Mouse (Mus musculus) forebrain, embryonic 16.5 days (tissue): ENCODE data around the gene Mettl5. TPM values are rescaled to one million over a fixed set of nuclear protein-coding genes. Genes with fewer than 3 reads are reported as not detected.

Experiments
- ATAC-seq: fragments of 200-750 bp; cut with Nextera tagmentation; 2 replicates; pipeline ENCODE4 v1.8.0; 2017; ENCODE audit warnings: mild to moderate bottlenecking, moderate library complexity
- H3K27ac ChIP-seq: fragments of 300-500 bp; sonication (generic); 2 replicates; pipeline ENCODE4 v1.5.1; 2014; ENCODE audit warnings: low read length, control low read depth
- H3K27me3 ChIP-seq: fragments of 300-500 bp; sonication (generic); replicated peaks from 2 replicates; pipeline ENCODE4 v1.6.1; 2014; ENCODE audit warnings: low read length; ENCODE audit not compliant: control insufficient read depth, insufficient read depth
- H3K36me3 ChIP-seq: fragments of 300-500 bp; sonication (generic); 2 replicates; pipeline ENCODE4 v1.6.1; 2014; ENCODE audit not compliant: control insufficient read depth, insufficient read depth
- H3K4me1 ChIP-seq: fragments of 300-500 bp; sonication (generic); replicated peaks from 2 replicates; pipeline ENCODE4 v1.6.1; 2014; ENCODE audit warnings: low read length; ENCODE audit not compliant: control insufficient read depth, insufficient read depth
- H3K4me2 ChIP-seq: fragments of 300-500 bp; sonication (generic); 2 replicates; pipeline ENCODE4 v1.6.1; 2014; ENCODE audit warnings: mild to moderate bottlenecking, low read length, control low read depth
- H3K4me3 ChIP-seq: fragments of 300-500 bp; sonication (generic); replicated peaks from 2 replicates; pipeline ENCODE4 v1.5.1; 2014; ENCODE audit warnings: mild to moderate bottlenecking, low read length, control low read depth
- H3K9ac ChIP-seq: fragments of 300-500 bp; sonication (generic); replicated peaks from 2 replicates; pipeline ENCODE4 v1.6.1; 2014; ENCODE audit warnings: low read depth, low read length, control low read depth
- H3K9me3 ChIP-seq: fragments of 300-500 bp; sonication (generic); 2 replicates; pipeline ENCODE4 v1.6.1; 2016; ENCODE audit warnings: low read length; ENCODE audit not compliant: control insufficient read depth
- WGBS: fragments of 180-500 bp; shearing (Covaris S2); extraction: QIAGEN DNeasy Blood & Tissue Kit; methylation state at CpG from one replicate; pipeline ENCODE4 v1.1.7; 2014; 5-methylcytosine and 5-hydroxymethylcytosine counted together
- polyA plus RNA-seq: library from polyadenylated mRNA; unstranded; fragments of >200 nt; fragmentation: Nextera tagmentation; extraction: Ambion mirVana; gene quantifications from 2 replicates; pipeline ENCODE4 v1.2.1, GENCODE M21; 2015

Mettl5 gene
- polyA plus RNA-seq, 1 experiment from 2014 or later, result 25.2 TPM

GRCm38 (mm10) chr2:69837244-69837967 lies 48.0 kb downstream of the Mettl5 start:
- peak; percentile 33; the same call in 1 of the 2 replicates for ATAC-seq

GRCm38 (mm10) chr2:69830116-69830515 lies 55.3 kb downstream of the Mettl5 start:
- H3K36me3 ChIP-seq, result peaks cover 20% of the 10 kb centered on the region
- no peak overlapping the region for H3K27ac ChIP-seq
- no peak overlapping the region for H3K4me2 ChIP-seq
- no peak overlapping the region for H3K4me3 ChIP-seq
- no peaks in the 10 kb centered on the region for H3K27me3 ChIP-seq
- WGBS, result 93% methylated on average over 8 of the region's 8 CpGs
- H3K4me1 ChIP-seq, result peaks cover 7% of the 10 kb centered on the region
- H3K9ac ChIP-seq, result no peak overlapping the region
- H3K9me3 ChIP-seq, result no peaks in the 10 kb centered on the region
- no peak for ATAC-seq

More at GRCm38 (mm10) chr2:69837244-69837967, 48.0 kb downstream of the Mettl5 start:
- Histone ChIP-seq H3K9me3 (no peaks in the 10 kb centered on the region), H3K27me3 (no peaks in the 10 kb centered on the region), H3K4me2 (no peak overlapping the region), H3K27ac (no peak overlapping the region), H3K9ac (no peak overlapping the region), H3K4me3 (no peak overlapping the region), H3K4me1 (0 out of 2 replicates have a peak, but pooled peaks cover 2% of the 10 kb centered on the region), H3K36me3 (peaks cover 9% of the 10 kb centered on the region)
- WGBS, result 82% methylated on average over 5 of the region's 7 CpGs

GRCm38 (mm10) chr2:69829680-69830079 lies 55.7 kb downstream of the Mettl5 start:
- ATAC-seq, result no peak
- no peaks in the 10 kb centered on the region for H3K27me3 ChIP-seq
- H3K36me3 ChIP-seq, result peaks cover 16% of the 10 kb centered on the region
- peaks cover 9% of the 10 kb centered on the region for H3K4me1 ChIP-seq
- H3K4me2 ChIP-seq, result no peak overlapping the region
- 99% methylated on average over 2 of the region's 2 CpGs for WGBS
- H3K9ac ChIP-seq, result no peak overlapping the region
- no peaks in the 10 kb centered on the region for H3K9me3 ChIP-seq
- H3K27ac ChIP-seq, result no peak overlapping the region
- no peak overlapping the region for H3K4me3 ChIP-seq

- WGBS, result 51% methylated on average over 7 of the region's 7 CpGs
- no peaks in the 10 kb centered on the region for H3K9me3 ChIP-seq
- peaks cover 20% of the 10 kb centered on the region for H3K4me1 ChIP-seq
- H3K36me3 ChIP-seq, result peaks cover 11% of the 10 kb centered on the region
- no peak overlapping the region for H3K4me3 ChIP-seq
- no peaks in the 10 kb centered on the region for H3K27me3 ChIP-seq
- ATAC-seq, result no peak
- no peak overlapping the region for H3K4me2 ChIP-seq
- H3K9ac ChIP-seq, result no peak overlapping the region
- no peak overlapping the region for H3K27ac ChIP-seq
Measured at GRCm38 (mm10) chr2:69828031-69828430, 57.4 kb downstream of the Mettl5 start.

- WGBS, result 69% methylated on average over 2 of the region's 2 CpGs
- no peak overlapping the region for H3K4me2 ChIP-seq
- no peak overlapping the region for H3K27ac ChIP-seq
- H3K4me1 ChIP-seq, result peaks cover 24% of the 10 kb centered on the region
- no peaks in the 10 kb centered on the region for H3K27me3 ChIP-seq
- H3K4me3 ChIP-seq, result no peak overlapping the region
- H3K36me3 ChIP-seq, result peaks cover 9% of the 10 kb centered on the region
- H3K9me3 ChIP-seq, result no peaks in the 10 kb centered on the region
- no peak overlapping the region for H3K9ac ChIP-seq
- no peak for ATAC-seq
Measured at GRCm38 (mm10) chr2:69826380-69826779, 59.0 kb downstream of the Mettl5 start.

GRCm38 (mm10) chr2:69825898-69826297 lies 59.5 kb downstream of the Mettl5 start:
- H3K9ac ChIP-seq, result no peak overlapping the region
- peaks cover 6% of the 10 kb centered on the region for H3K36me3 ChIP-seq
- H3K9me3 ChIP-seq, result no peaks in the 10 kb centered on the region
- no peak overlapping the region; the same call in 1 of the 2 replicates for H3K4me2 ChIP-seq
- 84% methylated on average over 10 of the region's 10 CpGs for WGBS
- no peak overlapping the region for H3K4me3 ChIP-seq
- peaks cover 24% of the 10 kb centered on the region for H3K4me1 ChIP-seq
- ATAC-seq, result no peak
- no peak overlapping the region for H3K27ac ChIP-seq
- no peaks in the 10 kb centered on the region for H3K27me3 ChIP-seq

- Histone ChIP-seq H3K9ac (peak overlapping the region; percentile 96), H3K9me3 (no peaks in the 10 kb centered on the region), H3K4me2 (peak overlapping the region; percentile 64), H3K4me3 (peak overlapping the region; percentile 81), H3K27me3 (no peaks in the 10 kb centered on the region), H3K36me3 (no peaks in the 10 kb centered on the region), H3K27ac (peak overlapping the region; percentile 93), H3K4me1 (peaks cover 24% of the 10 kb centered on the region)
- peak; percentile 90 for ATAC-seq
- 1% methylated on average over 42 of the region's 45 CpGs for WGBS
Measured at GRCm38 (mm10) chr2:69823129-69823677, 62.2 kb downstream of the Mettl5 start.

GRCm38 (mm10) chr2:69822361-69823128 lies 62.9 kb downstream of the Mettl5 start:
- Histone ChIP-seq H3K4me1 (peaks cover 24% of the 10 kb centered on the region), H3K27ac (peak overlapping the region; percentile 93), H3K9me3 (no peaks in the 10 kb centered on the region), H3K4me3 (peak overlapping the region; percentile 81), H3K9ac (peak overlapping the region; percentile 96), H3K27me3 (no peaks in the 10 kb centered on the region), H3K36me3 (no peaks in the 10 kb centered on the region), H3K4me2 (peak overlapping the region; percentile 64)
- WGBS, result under 1% methylated on average over 79 of the region's 80 CpGs
- ATAC-seq, result peak; percentile 72

GRCm38 (mm10) chr2:69821711-69822110 lies 63.7 kb downstream of the Mettl5 start, which contains the start of gene Klhl23:
Gene Klhl23 (plus strand): TSS chr2:69821944.
- H3K4me1 ChIP-seq, result peaks cover 23% of the 10 kb centered on the region
- H3K9ac ChIP-seq, result peak within 1 kb of the TSS; percentile 96
- ATAC-seq, result no peak
- peak within 1 kb of the TSS; percentile 81 for H3K4me3 ChIP-seq
- H3K27me3 ChIP-seq, result no peaks in the 10 kb centered on the region
- 31% methylated on average over 8 of the region's 8 CpGs for WGBS
- no peaks in the 10 kb centered on the region for H3K9me3 ChIP-seq
- peak within 1 kb of the TSS; percentile 64 for H3K4me2 ChIP-seq
- H3K36me3 ChIP-seq, result no peaks in the 10 kb centered on the region
- H3K27ac ChIP-seq, result peak within 1 kb of the TSS; percentile 93
